Mouse (Mus musculus) c-Kit-positive CD71-positive TER-119-negative erythroid progenitor cells, embryonic 14.5 days (primary cell): ENCODE data around the gene Vhl.
"Not testable (repeated sequence)": the region's sequence is repeated elsewhere in the genome, so short reads cannot be mapped to it uniquely, and the experiment has no call there.

Source experiments
- DNase-seq: peaks from one replicate; pipeline ENCODE4 v3.0.0-alpha.2; 2013; ENCODE audit warnings: low read depth

Gene Vhl

GRCm38 (mm10) chr6:113661353-113662241 lies 37.8 kb downstream of the Vhl start:
- no peak for DNase-seq

GRCm38 (mm10) chr6:113662964-113663700 lies 39.4 kb downstream of the Vhl start:
- no peak for DNase-seq

- no peak for DNase-seq
Measured at GRCm38 (mm10) chr6:113664305-113664704, 40.5 kb downstream of the Vhl start.

- no peak for DNase-seq
Measured at GRCm38 (mm10) chr6:113667611-113668122, 43.9 kb downstream of the Vhl start.

- no peak for DNase-seq
Measured at GRCm38 (mm10) chr6:113668287-113669154, 44.8 kb downstream of the Vhl start.

- no peak for DNase-seq
Measured at GRCm38 (mm10) chr6:113669821-113670220, 46.1 kb downstream of the Vhl start.

- DNase-seq, result not testable (repeated sequence)
Measured at GRCm38 (mm10) chr6:113672029-113672428, 48.3 kb downstream of the Vhl start.

GRCm38 (mm10) chr6:113672989-113673388 lies 49.2 kb downstream of the Vhl start:
- DNase-seq, result no peak

GRCm38 (mm10) chr6:113675234-113675633 lies 51.5 kb downstream of the Vhl start:
- no peak for DNase-seq

GRCm38 (mm10) chr6:113675991-113676390 lies 52.2 kb downstream of the Vhl start:
- DNase-seq, result no peak

GRCm38 (mm10) chr6:113677070-113677734 lies 53.4 kb downstream of the Vhl start:
- DNase-seq, result no peak

GRCm38 (mm10) chr6:113678246-113679012 lies 54.7 kb downstream of the Vhl start:
- no peak for DNase-seq

GRCm38 (mm10) chr6:113679993-113680566 lies 56.3 kb downstream of the Vhl start:
- DNase-seq, result no peak
